Mouse (Mus musculus) cerebellum, adult 11-12 months (tissue): Measurements from ENCODE around the gene Tnfaip6.
"Not testable (repeated sequence)": the region's sequence is repeated elsewhere in the genome, so short reads cannot be mapped to it uniquely, and the experiment has no call there.

Experiments used
- DNase-seq: peaks from one replicate; pipeline ENCODE4 v3.0.0; 2022

Gene Tnfaip6

DNA sequence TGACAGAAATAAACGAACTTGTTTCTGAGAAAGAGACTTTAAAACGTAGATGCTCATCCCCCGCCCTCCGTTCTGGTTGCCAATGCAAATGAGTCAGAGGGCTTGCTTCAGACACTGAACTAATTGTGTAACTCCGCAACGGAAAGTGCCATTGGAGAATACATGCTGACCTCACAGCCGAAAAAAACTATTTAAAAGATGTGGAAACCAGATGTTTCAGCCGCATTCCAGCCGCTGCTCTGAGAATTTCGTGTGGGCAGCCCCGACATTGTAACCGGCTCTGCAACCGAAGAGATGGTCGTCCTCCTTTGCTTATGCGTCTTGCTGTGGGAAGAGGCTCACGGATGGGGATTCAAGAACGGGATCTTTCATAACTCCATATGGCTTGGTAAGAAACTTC is at the start of gene Tnfaip6:
Gene Tnfaip6 (plus strand): TSS at position 128 of the 400 bp plus-strand sequence.
- DNase-seq, result peak; percentile 6

DNA sequence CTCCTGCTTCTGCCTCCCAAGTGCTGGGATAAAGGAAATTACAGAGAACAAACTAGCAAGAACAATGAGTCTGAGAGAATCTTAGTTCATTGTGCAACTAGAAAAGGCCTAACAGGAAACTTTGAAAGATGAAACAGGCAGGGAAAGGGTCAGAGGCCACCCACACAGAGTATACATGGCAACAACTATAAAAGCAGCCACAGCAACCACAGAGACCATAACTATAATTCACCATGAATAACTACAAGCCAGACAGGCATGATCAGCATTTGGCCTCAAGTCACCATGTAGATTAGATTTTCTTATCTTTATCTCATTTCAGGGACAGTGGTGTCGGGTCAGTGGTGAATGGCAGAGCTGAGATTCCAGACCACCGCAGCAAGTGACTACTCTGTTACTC is 48.2 kb upstream of the Tnfaip6 start:
- no peak for DNase-seq

DNA sequence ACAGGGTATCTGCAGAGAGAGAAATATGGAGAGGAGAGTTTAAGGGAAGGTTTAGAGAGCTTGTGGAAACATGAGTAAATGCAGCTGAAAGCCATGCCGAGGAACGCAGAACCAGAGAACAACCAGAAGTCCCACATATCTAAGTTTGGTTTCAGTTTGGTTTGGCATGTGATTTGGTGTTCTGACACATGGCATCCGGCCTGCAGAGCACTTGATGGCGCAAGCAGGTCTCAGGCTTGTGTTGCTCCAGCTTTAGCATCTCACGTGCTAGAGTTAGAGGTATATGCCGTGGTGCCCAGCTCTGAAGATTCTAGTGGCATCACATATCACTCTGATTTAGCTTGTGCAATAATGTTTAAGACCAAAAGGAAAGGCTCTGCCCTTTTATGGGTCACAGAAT is 46.4 kb upstream of the Tnfaip6 start:
- no peak for DNase-seq

DNA sequence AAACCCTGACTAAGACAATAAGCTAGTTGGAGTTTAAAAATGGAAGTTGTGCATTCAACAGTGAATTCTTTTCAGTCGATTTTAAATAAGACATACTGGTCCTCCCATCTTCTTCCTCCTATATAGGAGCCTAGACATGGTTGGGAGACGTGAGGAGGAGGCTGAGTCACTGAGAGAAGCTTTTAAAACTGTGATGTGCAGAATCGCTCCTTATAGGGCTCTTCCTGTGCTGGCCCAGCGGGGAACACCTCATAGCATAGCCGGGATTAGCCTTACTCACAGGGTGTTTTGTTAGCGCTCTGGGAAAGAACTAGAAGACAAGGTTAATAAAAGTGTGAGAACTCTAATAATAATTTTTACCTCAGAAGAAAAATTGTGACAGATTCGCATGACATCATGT is 37.8 kb upstream of the Tnfaip6 start:
- DNase-seq, result no peak

DNA sequence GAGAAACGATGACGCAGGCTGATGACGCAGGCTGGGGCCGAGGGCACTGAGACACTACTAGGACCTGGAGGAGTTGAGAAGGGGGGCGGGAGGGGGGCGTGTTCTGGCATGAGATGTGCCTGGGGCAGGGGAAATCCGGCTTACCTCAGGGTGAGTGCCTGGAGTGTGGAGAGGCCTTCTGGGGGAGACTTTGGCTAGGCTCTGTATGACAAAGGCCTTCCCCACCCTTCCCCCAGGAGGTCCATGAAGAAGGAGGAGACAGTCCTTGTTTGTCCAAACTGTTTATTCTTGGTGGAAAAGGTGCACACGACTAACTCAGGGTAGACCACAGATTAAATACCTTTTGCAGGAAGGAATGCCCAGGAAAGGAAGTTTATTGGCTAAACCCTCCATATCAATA is 36.3 kb upstream of the Tnfaip6 start:
- no peak for DNase-seq

DNA sequence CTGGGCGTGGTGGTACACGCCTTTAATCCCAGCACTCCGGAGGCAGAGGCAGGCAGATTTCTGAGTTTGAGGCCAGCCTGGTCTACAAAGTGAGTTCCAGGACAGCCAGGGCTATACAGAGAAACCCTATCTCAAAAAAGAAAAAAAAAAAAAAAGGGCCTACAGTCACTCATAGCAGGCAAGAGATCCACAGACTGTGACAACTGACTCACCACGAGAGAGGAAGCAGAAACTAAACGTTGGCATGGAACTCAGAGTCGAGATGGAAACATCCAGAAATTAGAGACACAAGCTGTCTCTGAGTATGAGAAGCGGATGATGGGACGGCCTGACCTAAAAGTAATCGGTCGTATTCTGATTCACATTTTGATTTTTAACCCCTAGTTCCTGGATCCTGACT is 35.5 kb upstream of the Tnfaip6 start:
- DNase-seq, result not testable (repeated sequence)

DNA sequence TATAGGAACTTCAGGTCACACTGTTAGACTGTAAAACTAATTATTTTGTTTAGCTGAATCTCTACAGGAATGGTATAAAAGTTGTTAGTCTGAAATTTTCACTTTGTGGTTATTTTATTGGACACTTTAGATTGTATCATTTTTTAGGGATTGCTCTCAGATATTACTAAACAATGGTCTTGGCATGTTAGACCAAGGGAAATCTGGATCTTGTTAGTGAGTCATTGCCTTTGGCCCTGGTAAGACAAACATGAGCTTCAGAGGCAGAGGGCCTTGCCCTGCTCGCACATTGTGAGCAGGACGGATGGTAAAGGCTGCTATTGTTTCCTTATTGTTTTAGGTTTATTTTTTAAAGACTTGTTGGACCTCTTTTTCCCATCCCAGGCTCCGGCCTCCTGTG is 31.4 kb upstream of the Tnfaip6 start:
- DNase-seq, result no peak

DNA sequence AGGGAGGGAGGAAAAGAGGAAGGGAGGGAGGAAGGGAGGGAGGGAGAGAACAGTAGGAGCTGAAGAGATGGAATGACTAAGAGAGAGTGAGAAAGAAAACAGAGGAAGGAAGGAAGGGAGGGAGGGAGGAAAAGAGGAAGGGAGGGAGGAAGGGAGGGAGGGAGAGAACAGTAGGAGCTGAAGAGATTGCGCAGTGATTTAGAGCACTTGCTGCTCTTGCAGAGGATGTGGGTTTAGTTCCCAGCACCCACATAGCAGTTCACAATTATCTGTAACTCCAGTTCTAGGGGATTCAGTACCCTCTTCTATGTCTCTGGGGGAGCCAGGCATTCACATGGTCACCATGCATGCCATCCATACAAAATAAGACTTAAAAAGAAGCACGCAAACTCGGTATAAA is 26.0 kb upstream of the Tnfaip6 start:
- DNase-seq, result not testable (repeated sequence)

DNA sequence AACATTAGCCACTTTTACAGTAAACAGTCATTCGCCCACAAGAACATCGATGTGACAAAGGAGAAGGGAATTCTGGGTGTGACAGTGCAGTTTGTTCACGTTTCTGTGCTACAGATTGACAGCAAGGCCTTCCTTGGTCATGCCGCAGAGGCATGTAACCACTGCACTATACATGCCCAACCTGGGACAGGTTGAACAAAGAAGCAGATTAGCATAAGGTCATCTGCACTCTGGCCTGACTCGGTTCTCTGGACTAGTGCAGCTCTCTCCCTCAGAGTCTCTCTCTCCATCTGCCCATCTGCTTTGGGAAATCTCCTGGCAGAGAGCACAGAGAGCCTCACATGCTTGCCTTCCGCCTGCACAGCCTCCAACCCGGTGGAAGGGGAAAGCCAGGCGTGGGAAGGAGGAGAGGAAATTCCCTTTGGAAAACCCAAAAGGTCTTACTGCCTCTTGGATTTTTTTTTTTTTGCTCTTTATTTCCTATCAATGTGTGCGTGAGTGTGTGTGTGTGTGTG is 24.4 kb upstream of the Tnfaip6 start:
- peak; percentile 77 for DNase-seq

DNA sequence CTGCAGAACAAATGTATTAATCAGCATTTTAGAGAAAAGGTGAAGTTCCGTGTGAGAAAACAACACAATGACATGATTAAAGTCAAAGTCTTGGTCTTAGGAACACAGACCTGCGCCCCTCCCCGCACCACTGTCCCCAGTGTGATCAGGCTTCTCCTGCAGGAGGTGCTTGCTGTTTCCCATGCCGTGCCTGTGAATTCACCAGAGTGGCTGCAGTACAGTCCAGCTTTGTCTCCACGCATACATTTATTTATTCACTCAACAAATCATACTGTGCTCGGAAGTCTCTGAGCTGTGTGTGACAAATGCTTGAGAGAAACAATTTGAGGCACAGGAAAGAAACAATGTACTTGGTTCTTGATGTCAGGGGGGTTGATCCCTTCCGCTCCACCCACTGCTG is 21.4 kb upstream of the Tnfaip6 start:
- no peak for DNase-seq

DNA sequence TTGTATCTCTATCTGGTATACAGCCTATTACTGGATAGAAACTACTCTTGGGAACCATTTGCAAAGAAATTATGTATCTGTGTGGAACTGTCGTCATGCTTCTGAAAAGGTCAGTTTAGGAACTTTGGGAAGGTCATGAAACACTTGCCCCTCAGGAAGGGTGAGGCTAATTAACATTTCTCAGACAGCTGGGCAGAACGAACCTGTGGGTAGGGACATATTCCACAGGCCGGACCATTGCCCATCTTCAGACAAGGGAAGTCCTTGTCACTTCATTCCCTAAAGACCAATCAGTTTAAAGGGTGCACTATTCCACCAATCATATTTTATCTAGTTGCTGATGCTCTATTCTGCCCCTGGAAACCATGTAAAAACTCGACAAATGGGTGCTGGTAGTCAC is 10.7 kb upstream of the Tnfaip6 start:
- no peak for DNase-seq

DNA sequence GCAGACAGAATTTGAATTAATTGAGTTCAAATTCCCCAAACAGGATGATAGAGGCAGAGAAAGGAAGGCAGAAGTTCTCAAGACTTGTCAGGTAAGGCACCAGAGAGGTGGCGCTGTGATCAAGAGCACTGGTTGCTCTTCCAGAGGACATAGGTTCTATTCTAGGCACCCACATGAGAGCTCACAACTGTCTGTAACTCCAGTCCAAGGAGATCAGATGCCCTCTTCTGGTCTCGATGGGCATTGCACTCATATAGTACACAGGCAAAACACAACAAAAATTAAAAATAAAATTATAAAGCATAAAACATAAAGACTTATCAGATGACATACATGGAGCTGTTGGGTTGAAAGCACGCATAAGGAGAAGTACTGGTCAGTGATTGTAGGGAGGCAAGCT is 8.4 kb upstream of the Tnfaip6 start:
- no peak for DNase-seq

DNA sequence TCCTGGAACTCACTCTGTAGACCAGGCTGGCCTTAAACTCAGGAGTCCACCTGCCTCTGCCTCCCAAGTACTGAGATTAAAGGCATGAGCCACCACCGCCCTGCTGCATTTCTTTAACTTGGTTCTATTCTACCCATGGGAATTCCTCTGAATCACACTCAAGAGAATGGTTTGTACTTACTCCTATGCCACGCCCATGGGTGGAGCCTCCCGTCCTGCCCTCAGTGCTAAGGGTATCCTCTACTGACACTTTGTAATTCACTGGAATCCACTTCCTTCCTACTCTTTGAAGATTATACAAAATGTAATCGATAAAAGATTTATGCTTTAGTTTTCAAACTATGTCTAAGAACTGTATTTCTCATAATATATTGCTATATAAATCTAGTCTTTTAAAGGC is 6.3 kb upstream of the Tnfaip6 start:
- DNase-seq, result no peak

DNA sequence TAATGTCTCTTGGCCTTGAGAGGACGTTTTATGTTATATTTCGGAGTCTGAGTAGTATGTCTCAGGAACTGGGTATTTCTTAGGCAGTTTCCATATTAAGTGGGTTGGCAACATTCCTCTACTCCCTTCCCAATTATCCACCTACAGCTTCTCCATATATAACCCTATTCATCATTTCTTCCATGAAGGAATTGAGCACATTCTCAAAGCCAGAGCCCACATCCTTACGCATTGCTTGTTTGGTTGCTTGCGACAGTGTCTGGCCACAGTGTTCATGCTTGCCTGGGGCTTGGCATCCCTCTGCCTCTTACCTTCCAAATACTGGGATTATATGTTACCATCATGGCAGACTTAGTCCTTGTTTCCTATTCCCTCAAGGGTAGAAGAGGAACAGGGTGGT is 3.2 kb upstream of the Tnfaip6 start:
- DNase-seq, result no peak

DNA sequence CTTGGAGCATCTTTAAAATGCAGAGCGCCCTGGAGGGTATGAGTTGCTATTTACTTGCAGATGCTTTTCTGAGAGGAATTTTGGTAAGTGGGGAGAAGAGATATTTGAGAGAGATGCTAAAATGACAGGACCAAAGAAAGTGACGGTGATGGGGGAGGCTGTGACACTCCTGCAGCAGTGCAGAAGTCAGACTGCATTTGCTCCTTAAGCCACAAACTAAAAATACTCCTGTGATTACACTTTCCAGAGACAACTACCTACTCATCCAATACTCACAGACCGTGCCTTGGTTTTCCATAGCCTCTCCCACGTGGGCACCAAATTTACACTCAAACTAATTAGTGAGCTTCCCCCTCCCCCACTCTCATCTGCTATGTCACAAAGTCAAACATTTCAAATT is 2.7 kb upstream of the Tnfaip6 start:
- no peak for DNase-seq

DNA sequence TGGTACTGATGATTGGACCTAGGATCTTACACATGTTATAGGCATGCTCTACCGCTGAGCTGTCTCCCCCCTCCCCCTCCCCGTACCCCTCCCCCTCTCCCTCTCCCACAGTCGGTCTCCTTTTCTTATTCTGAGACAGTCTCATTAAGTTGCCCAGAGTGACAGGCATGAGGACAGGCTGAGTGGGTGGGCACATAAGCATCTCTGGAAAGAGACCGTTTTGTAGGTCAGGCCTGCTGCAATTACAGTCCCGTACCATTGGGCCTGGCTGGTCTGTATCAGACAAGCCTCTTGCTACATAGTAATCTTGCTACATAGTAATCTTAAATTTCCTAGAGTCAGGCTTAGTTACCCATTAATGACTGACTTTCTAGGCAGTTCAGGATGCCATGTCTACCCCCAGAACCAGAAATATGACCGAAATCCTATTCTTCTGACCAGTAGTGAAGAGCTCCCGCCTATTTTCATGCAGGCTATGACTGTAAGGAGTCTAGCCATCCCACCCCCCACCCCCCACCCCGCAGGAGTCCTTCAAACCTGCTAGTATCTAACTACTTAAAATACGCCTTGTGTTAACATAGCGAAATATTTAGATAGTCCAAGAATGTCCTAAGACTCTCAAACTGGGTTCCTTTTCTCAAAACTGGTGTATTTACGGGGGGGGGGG is 747 bp upstream of the Tnfaip6 start:
- DNase-seq, result no peak

DNA sequence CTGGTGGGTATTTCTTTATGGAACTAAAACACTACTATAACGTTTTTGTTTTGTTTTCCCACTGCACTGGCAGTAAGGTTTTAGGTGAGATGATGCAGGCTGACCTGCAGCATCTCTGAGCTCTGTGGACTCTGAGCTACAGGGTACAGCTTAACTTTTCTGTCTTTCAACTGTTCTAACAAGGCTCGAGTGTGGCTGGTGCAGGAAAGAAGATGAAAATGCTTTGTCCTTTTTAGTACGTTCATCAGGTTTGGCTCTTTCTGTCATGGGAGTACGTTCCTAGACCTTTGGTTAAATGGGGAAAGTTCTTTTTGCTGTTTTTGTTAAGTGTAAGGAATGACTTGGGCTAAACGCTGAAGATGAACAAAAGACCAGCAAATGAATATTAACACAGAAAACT is 749 bp downstream of the Tnfaip6 start:
- no peak for DNase-seq

DNA sequence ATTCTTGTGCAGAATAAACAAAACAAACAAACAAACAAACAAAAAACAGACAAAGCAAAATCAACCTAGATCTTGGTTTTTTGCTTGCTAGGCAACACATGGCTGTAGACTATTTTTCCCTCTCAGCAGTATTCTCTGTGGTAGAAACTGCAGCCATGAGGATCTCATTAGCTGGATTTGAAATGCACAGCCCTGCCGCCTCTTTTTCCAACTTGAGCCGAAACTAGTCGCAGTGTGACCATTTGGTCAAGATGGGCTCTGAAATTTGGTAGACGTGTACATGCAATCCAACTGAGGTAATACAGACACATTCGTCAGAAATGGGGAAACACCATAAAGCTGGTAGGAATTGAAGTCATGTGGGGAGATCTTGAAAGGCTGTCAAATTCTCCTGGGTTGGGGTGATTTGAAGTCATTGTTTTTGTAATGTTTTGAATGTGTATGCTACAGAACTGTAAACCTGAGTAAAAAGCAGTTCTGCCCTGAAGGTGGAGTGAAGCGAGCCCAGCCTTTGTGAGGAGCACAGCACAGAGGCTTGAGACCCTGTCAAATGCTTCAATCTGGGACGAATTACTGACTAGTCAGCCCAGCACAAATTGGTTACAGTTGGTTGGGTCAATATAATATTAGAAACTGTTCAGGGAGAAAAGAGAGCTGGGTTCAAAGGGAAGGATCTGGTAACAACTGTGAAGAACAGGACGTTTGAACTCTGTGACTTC is 1.4 kb downstream of the Tnfaip6 start:
- DNase-seq, result no peak

DNA sequence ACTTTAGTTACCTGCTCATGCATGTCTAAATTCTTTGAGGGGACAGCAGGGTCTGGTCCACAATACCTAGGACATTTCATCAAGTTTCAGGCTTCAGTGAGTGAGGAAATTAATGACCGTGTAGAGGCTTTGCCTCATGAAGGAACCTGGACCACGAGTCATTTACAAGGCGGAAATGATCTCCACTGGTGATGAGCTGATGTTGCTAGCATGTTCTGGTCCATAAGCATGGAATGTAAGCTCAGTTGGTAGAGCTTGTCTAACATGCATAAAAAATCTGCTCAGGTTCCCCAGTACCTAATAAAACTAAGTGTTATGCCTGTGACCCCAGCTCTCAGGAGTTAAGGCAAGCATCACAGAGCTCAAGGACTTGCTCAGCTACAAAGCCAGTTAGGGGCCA is 4.3 kb downstream of the Tnfaip6 start:
- no peak for DNase-seq

DNA sequence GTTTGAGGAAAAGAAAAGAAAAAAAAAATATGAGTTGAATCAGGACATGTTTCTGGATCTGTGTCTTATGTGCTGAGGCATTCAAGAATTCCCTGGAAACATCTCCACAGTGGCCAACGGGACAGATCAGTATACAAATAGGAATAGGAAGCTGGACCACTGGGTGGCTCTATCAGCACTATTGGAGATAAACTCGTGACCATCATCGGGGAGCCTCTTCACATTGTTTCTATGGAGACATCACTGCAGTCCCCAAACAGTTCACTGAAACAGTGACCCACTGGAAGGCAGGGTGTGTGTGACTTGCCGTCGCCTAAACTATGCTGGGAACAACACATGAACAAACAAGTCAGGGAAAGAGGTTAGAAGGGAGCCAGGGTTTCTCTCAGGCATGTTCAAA is 4.9 kb downstream of the Tnfaip6 start:
- DNase-seq, result no peak

DNA sequence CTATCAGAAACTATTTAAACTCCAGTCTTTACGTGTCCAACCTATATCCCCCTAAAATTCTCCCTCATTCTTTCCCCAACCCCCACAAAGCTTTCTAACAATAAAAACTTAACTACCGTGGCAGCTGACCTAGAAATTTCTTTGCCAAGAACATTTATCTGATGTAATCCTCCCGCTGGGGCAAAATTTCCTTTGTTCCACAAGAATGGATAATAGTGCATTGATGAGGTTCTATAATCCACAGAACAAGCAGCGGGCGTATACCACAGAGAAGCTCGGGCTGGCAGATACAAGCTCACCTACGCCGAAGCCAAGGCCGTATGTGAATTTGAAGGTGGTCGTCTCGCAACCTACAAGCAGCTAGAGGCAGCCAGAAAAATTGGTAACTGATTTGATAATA is 5.7 kb downstream of the Tnfaip6 start:
- DNase-seq, result no peak

DNA sequence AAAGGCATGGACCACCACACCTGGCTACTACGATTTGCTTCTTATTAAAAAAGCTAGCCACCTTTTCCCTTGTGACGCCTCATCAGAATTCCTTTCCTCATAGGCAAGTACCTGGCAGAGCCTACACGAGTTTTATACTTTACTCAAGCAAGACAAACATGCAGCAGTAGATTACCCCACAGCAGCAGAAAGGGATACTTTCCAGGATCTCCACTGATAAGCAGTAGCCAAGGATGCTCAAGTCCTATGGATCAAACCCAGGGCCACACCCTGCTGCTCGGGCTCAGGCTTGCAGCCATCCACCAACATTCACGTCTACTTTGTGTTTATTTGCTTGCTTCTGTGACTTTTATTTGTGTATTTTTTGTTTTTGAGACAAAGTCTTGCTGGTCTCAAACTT is 8.2 kb downstream of the Tnfaip6 start:
- no peak for DNase-seq

DNA sequence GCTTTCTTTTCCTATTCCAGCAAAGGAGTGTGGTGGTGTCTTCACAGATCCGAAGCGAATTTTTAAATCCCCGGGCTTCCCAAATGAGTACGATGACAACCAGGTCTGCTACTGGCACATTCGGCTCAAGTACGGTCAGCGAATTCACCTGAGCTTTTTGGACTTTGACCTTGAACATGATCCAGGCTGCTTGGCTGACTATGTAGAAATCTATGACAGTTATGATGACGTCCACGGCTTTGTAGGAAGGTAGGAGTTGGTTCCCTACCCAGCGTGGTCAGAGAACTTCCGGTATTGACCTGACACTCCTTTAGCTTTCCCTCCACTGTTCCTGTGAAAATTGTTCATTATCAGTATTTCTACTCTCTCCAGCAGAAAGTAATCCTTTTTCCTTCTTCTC is 13.0 kb downstream of the Tnfaip6 start:
- DNase-seq, result no peak

DNA sequence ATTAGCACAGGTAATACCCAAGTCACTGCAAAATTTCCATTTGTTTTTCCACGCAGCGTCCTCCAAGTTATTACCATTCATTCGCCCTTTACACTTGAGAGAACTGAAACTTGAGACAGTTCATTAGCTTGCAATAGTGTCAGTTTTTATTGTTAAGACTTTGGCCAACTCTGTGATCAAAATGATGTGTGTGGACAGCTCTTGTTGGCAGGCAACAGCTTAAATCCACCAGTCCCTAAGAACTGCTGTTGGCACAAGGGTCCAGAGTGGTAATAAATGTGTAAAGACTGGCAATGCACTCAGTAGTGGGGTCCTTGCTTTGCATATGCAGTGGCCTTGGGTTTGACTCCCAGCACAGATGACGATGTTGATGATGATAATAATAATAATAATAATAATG is 14.5 kb downstream of the Tnfaip6 start:
- DNase-seq, result no peak

DNA sequence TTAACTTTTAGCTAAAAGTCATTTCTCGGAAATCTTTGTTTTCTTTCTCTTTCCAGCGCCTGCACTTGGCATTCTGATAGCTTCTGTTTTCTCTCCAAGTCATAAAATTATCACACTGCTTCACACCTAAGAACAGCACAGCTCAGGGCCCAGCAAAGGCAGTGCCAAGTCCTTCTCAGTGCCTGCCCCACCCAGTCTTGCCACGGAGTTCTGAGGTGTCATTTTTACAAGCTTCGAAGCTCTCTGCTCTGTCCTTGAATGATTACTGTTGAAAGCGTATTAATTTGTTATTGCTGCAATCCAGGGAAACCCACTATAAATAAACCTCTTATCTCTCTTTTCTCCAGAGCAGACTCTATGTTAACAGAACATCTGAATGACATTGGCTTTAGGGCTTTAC is 15.7 kb downstream of the Tnfaip6 start:
- DNase-seq, result no peak
